Mouse (Mus musculus) adrenal gland, adult 2 months (tissue): ENCODE data around the gene Dmwd. TPM values are rescaled to one million over a fixed set of nuclear protein-coding genes. Genes with fewer than 3 reads are reported as not detected.

Experiments used
- DNase-seq: peaks from one replicate; pipeline ENCODE4 v3.0.0; 2021
- long read RNA-seq: library from polyadenylated mRNA; stranded (forward); transcript quantifications from one replicate; pipeline ENCODE4 v2.0.0, GENCODE M21; 2021
- polyA plus RNA-seq: library from polyadenylated mRNA; depleted of rRNA; stranded (reverse); fragments of >200 nt; gene quantifications from 2 replicates; pipeline ENCODE4 v1.2.3, GENCODE M21; 2012; rRNA removed
- total RNA-seq, 2 experiments: library from RNA; stranded (reverse); gene quantifications; 2 replicates each; pipeline ENCODE4 v1.2.3; 2021

Dmwd gene
- total RNA-seq (10 to 100 TPM; 44.2 to 58.5 TPM), polyA plus RNA-seq (144 and 152 TPM in 2 replicates)
- long read RNA-seq, transcript Dmwd-202 (4 exons, 2,388 nt) = major isoform, 48 of 91 reads
- long read RNA-seq, transcript Dmwd-201 (5 exons, 2,494 nt) = minor isoform, 33 of 91 reads
- long read RNA-seq, partial matches to known transcripts = 7 of 91 reads
- long read RNA-seq, other reads (novel, unspliced or antisense) = 3 of 91 reads

- DNase-seq = peak; percentile 97
These were observed at the start of gene Dmwd for GRCm38 (mm10) chr7:19075723-19076585. Gene Dmwd (plus strand): TSS chr7:19076227.

- no peak for DNase-seq
These were observed 48.0 kb upstream of the Dmwd start for GRCm38 (mm10) chr7:19028067-19028466.

- DNase-seq = peak; percentile 64
These were observed 46.9 kb upstream of the Dmwd start for GRCm38 (mm10) chr7:19029084-19029653.

GRCm38 (mm10) chr7:19031641-19032040, 44.4 kb upstream of the Dmwd start:
- DNase-seq = no peak

- DNase-seq = peak; percentile 68
These were observed 31.4 kb upstream of the Dmwd start for GRCm38 (mm10) chr7:19044616-19045015.

- DNase-seq = peak; percentile 89
These were observed 29.5 kb upstream of the Dmwd start for GRCm38 (mm10) chr7:19046286-19047069.

GRCm38 (mm10) chr7:19048006-19048527, 28.0 kb upstream of the Dmwd start:
- no peak for DNase-seq

GRCm38 (mm10) chr7:19049252-19049651, 26.8 kb upstream of the Dmwd start:
- no peak for DNase-seq

- no peak for DNase-seq
These were observed 25.9 kb upstream of the Dmwd start for GRCm38 (mm10) chr7:19050172-19050571.

- DNase-seq = no peak
These were observed 24.9 kb upstream of the Dmwd start for GRCm38 (mm10) chr7:19051161-19051560.

GRCm38 (mm10) chr7:19052345-19053135, 23.5 kb upstream of the Dmwd start:
- DNase-seq = no peak

- DNase-seq = no peak
These were observed 22.9 kb upstream of the Dmwd start for GRCm38 (mm10) chr7:19053136-19053532.

GRCm38 (mm10) chr7:19054047-19054776, 21.8 kb upstream of the Dmwd start, which contains the start of gene Rsph6a:
Gene Rsph6a (plus strand): TSS chr7:19054690.
- DNase-seq = peak; percentile 18

- DNase-seq = no peak
These were observed 21.3 kb upstream of the Dmwd start for GRCm38 (mm10) chr7:19054777-19055076.

- DNase-seq = no peak
These were observed 20.9 kb upstream of the Dmwd start for GRCm38 (mm10) chr7:19055108-19055507.

GRCm38 (mm10) chr7:19057405-19057804, 18.6 kb upstream of the Dmwd start:
- no peak for DNase-seq

GRCm38 (mm10) chr7:19065896-19066295, 10.1 kb upstream of the Dmwd start:
- DNase-seq = no peak

- DNase-seq = no peak
These were observed 9.0 kb upstream of the Dmwd start for GRCm38 (mm10) chr7:19067063-19067462.

- no peak for DNase-seq
These were observed 8.1 kb upstream of the Dmwd start for GRCm38 (mm10) chr7:19067935-19068334.

GRCm38 (mm10) chr7:19068707-19069106, 7.3 kb upstream of the Dmwd start:
- DNase-seq = peak; percentile 67

GRCm38 (mm10) chr7:19069500-19069899, 6.5 kb upstream of the Dmwd start:
- DNase-seq = no peak
